Mouse (Mus musculus) left cerebral cortex, adult 2 months (tissue): ENCODE measurements around the gene Tmem205. TPM values are rescaled to one million over a fixed set of nuclear protein-coding genes. Genes with fewer than 3 reads are reported as not detected.

Experiments
- DNase-seq, 2 experiments: peaks; one replicate each; pipeline ENCODE4 v3.0.0; 2021 to 2022; ENCODE audit warnings: low spot score in 2 of 2, mixed read lengths in 1 of 2; ENCODE audit errors: extremely low spot score in 1 of 2
- H3K27ac ChIP-seq: fragments of 200-600 bp; 2 replicates; pipeline ENCODE4 v1.8.1; 2022
- H3K4me3 ChIP-seq: fragments of 200-600 bp; 2 replicates; pipeline ENCODE4 v1.8.1; 2022
- CTCF ChIP-seq: fragments of 200-600 bp; IDR thresholded peaks from 2 replicates; pipeline ENCODE4 v1.8.1; 2022; ENCODE audit warnings: antibody characterized with exemption, mild to moderate bottlenecking, moderate library complexity
- intact Hi-C: fragments of 180-260 bp; cut with DNase I; formaldehyde crosslinking; loops from one replicate; pipeline ENCODE4 v1.15.1; 2025
- total RNA-seq, 2 experiments: library from RNA; stranded (reverse); gene quantifications; 2 replicates each; pipeline ENCODE4 v1.2.3; 2021

Tmem205 gene
- total RNA-seq, 2 experiments from 2014 or later, result 31.4 to 35.5 TPM

DNA sequence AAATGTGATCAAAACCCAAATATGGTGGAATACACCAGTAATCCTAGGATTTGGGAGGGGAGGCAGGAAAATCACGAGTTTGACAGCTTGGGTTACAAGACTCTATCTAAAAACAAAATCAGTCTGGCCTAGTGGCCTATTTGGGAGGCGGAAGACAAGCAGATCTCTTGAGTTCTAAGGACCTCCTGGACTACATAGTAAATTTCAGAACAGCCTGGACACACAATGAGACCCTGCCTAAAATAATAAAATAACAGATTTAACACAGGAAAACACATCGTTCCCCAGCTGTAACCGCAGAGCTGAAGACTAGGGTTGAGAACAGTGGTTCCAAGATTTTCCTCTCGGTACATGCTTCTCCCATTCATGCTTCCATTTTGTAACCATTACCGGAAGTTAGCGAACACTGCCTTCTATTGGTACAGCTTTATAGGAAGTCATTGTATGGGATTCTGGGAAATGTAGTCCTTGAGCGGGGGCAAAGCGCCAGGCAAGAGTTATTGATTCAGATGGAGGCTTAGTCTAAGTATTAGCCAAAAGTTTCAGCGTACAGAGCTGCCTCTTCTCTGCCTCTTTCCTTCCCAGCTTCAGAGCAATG lies 26.0 kb downstream of the Tmem205 start:
- Histone ChIP-seq H3K27ac (peak overlapping the region; percentile 62), H3K4me3 (peak overlapping the region; percentile 52)
- TF ChIP-seq CTCF, result peak; percentile 55
- intact Hi-C loops, result loop anchor here (10.0 kb wide), 1 partner anchor 387 kb away; the partner anchor contains the start of gene Tmed1
- DNase-seq, result peak; percentile 49 to 57

DNA sequence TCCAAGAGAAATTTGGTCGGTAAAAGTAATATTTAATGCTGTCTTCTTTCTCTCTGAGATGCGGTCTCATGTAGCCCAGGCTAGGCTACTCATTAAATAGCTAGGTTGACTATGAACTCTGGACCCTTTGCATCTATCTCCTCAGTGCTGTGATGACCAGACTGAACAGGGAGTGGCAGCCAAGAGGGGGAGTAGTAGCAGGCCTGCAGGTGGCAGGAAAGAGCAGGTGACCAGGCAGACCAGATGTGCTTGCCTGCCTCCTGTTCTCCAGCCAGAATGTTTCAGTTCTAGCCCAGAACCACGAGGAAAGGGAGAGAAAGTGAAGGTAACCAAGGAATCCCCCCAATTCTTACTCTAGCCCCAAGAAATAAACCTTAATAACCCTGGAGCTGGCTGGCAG lies 38.1 kb downstream of the Tmem205 start:
- H3K4me3 ChIP-seq, result no peak overlapping the region
- no peak overlapping the region for H3K27ac ChIP-seq
- no peak for DNase-seq
- intact Hi-C loops, result no loop called here
- no peak; the same call in 1 of the 2 replicates for TF ChIP-seq CTCF

DNA sequence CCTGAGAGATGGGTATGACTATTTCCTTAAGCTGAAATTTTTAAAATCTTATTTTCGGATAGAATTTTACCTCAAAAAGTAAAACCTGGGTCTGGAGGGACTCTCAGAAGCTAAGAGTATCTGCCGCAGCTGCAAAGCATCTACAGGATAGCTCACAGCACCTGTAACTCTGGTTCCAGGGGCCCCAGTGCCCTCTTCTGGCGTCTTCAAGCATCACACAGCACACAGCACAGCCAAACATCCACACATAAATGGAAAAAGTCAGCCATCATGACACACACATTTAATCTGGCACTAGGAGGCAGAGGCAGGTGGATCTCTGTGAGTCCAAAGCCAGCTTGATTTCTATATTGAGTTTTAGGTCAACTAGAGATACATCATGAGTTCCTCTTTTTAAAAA lies 50.8 kb downstream of the Tmem205 start:
- DNase-seq, result no peak
- no peak overlapping the region for H3K27ac ChIP-seq
- TF ChIP-seq CTCF, result peak; percentile 22
- no peak overlapping the region for H3K4me3 ChIP-seq
- intact Hi-C loops, result no loop called here

- Histone ChIP-seq H3K4me3 (no peak overlapping the region), H3K27ac (no peak overlapping the region)
- no peak for TF ChIP-seq CTCF
- DNase-seq, result no peak
- intact Hi-C loops, result no loop called here
Observed at GRCm38 (mm10) chr9:21872204-21872603, 55.2 kb downstream of the Tmem205 start.

Other genes starting within 250 kb of the Tmem205 start
- gene Ldlr, start 204.1 kb downstream of the Tmem205 start, total RNA-seq, result 10 to 100 TPM; 15.8 to 17.7 TPM
- 1 to 10 TPM; 1.7 to 2.4 TPM for gene Spc24, start 167.3 kb downstream of the Tmem205 start, total RNA-seq
- gene Kank2, start 128.8 kb downstream of the Tmem205 start, total RNA-seq, result 1 to 10 TPM; 8.5 to 8.8 TPM
- gene Angptl8, start 92.0 kb downstream of the Tmem205 start, total RNA-seq, result not detected
- gene Dock6, start 74.9 kb downstream of the Tmem205 start, total RNA-seq, result 10 to 100 TPM; 15.8 to 18.1 TPM
- 10 to 100 TPM; 10.9 to 15.7 TPM for gene Rab3d, start 9.4 kb downstream of the Tmem205 start, total RNA-seq
- gene Ccdc159, start 85 bp downstream of the Tmem205 start, total RNA-seq, result 10 to 100 TPM; 18.2 to 18.9 TPM
- gene Plppr2, start 9.5 kb upstream of the Tmem205 start, total RNA-seq, result 100 to 1,000 TPM; 181 to 183 TPM
- 10 to 100 TPM; 12.7 to 14.0 TPM for gene Swsap1, start 28.2 kb upstream of the Tmem205 start, total RNA-seq
- gene Epor, start 36.0 kb upstream of the Tmem205 start, total RNA-seq, result 10 to 100 TPM; 10.2 to 12.1 TPM
- gene Rgl3, start 61.9 kb upstream of the Tmem205 start, total RNA-seq, result 1 to 10 TPM; 2.1 to 3.1 TPM
- gene Ccdc151, start 75.1 kb upstream of the Tmem205 start, total RNA-seq, result 10 to 100 TPM in 1 of 2 experiments, 1 to 10 TPM in 1; 9.3 to 10.7 TPM
- gene Prkcsh, start 75.2 kb upstream of the Tmem205 start, total RNA-seq, result 100 to 1,000 TPM in 1 of 2 experiments, 10 to 100 TPM in 1; 85.9 to 104 TPM
- gene Elavl3, start 124.5 kb upstream of the Tmem205 start, total RNA-seq, result 100 to 1,000 TPM; 148 to 153 TPM
- gene Gm49318, start 143.7 kb upstream of the Tmem205 start, total RNA-seq, result 1 to 10 TPM; 2.1 to 2.3 TPM
- gene Zfp653, start 143.8 kb upstream of the Tmem205 start, total RNA-seq, result 10 to 100 TPM; 20.0 to 24.8 TPM
- gene Ecsit, start 157.9 kb upstream of the Tmem205 start, total RNA-seq, result 10 to 100 TPM; 43.0 to 46.8 TPM
- 1 to 10 TPM in 1 of 2 experiments, under 1 TPM in 1; 0.41 to 1.3 TPM for gene Cnn1, start 171.7 kb upstream of the Tmem205 start, total RNA-seq
- gene Elof1, start 189.6 kb upstream of the Tmem205 start, total RNA-seq, result 10 to 100 TPM; 63.4 to 65.3 TPM
- gene Acp5, start 208.2 kb upstream of the Tmem205 start, total RNA-seq, result under 1 TPM in 1 of 2 experiments, not detected in 1; 0.51 TPM
- gene Pigyl, start 229.3 kb upstream of the Tmem205 start, total RNA-seq, result 10 to 100 TPM; 40.1 to 43.4 TPM